Mouse (Mus musculus) ES-Bruce4 (cell line): ENCODE data around the gene Ythdf2. TPM values are rescaled to one million over a fixed set of nuclear protein-coding genes. Genes with fewer than 3 reads are reported as not detected.
A peak's percentile ranks its signal among the peaks of the same experiment; 100 is the strongest.

Experiments used
- H3K27ac ChIP-seq: 2 replicates; pipeline ENCODE4 v1.5.1; 2012; ENCODE audit warnings: low read length, inconsistent platforms; ENCODE audit not compliant: insufficient read depth
- H3K27me3 ChIP-seq: 2 replicates; pipeline ENCODE4 v1.6.1; 2012; ENCODE audit warnings: mild to moderate bottlenecking, low read length, inconsistent platforms; ENCODE audit not compliant: control insufficient read depth, poor library complexity, insufficient read depth, severe bottlenecking
- H3K36me3 ChIP-seq: 2 replicates; pipeline ENCODE4 v1.6.1; 2012; ENCODE audit warnings: inconsistent platforms, mild to moderate bottlenecking, low read length, moderate library complexity; ENCODE audit not compliant: control insufficient read depth, poor library complexity, insufficient read depth, severe bottlenecking
- H3K4me1 ChIP-seq: one replicate; pipeline ENCODE4 v1.8.1; 2011; ENCODE audit warnings: low read length; ENCODE audit not compliant: control insufficient read depth, insufficient read depth
- H3K4me3 ChIP-seq: 2 replicates; pipeline ENCODE4 v1.5.1; 2011; ENCODE audit warnings: low read depth, mild to moderate bottlenecking, low read length
- H3K9ac ChIP-seq: 2 replicates; pipeline ENCODE4 v1.6.1; 2012; ENCODE audit warnings: low read depth, mild to moderate bottlenecking, inconsistent platforms; ENCODE audit not compliant: poor library complexity, severe bottlenecking
- H3K9me3 ChIP-seq: replicated peaks from 2 replicates; pipeline ENCODE4 v1.6.1; 2012; ENCODE audit warnings: mild to moderate bottlenecking, low read length, inconsistent platforms; ENCODE audit not compliant: control insufficient read depth, poor library complexity, insufficient read depth, severe bottlenecking
- CTCF ChIP-seq: IDR thresholded peaks from one replicate; pipeline ENCODE4 v1.8.1; 2011; ENCODE audit warnings: low read depth, low read length
- EP300 ChIP-seq: IDR thresholded peaks from 2 replicates; pipeline ENCODE4 v1.6.1; 2011; ENCODE audit warnings: low read depth, low read length; ENCODE audit not compliant: insufficient read depth
- POLR2A ChIP-seq: IDR thresholded peaks from one replicate; pipeline ENCODE4 v1.8.1; 2011; ENCODE audit warnings: low read length; ENCODE audit not compliant: insufficient read depth
- polyA plus RNA-seq: library from polyadenylated mRNA; stranded (reverse); fragments of >200 nt; gene quantifications from 2 replicates; pipeline ENCODE4 v1.2.4, GENCODE M21; 2011; ENCODE audit warnings: low read depth; ENCODE audit not compliant: missing spikeins, insufficient read depth, insufficient read length

Ythdf2 gene
- polyA plus RNA-seq, 1 experiment: 88.7 TPM

DNA sequence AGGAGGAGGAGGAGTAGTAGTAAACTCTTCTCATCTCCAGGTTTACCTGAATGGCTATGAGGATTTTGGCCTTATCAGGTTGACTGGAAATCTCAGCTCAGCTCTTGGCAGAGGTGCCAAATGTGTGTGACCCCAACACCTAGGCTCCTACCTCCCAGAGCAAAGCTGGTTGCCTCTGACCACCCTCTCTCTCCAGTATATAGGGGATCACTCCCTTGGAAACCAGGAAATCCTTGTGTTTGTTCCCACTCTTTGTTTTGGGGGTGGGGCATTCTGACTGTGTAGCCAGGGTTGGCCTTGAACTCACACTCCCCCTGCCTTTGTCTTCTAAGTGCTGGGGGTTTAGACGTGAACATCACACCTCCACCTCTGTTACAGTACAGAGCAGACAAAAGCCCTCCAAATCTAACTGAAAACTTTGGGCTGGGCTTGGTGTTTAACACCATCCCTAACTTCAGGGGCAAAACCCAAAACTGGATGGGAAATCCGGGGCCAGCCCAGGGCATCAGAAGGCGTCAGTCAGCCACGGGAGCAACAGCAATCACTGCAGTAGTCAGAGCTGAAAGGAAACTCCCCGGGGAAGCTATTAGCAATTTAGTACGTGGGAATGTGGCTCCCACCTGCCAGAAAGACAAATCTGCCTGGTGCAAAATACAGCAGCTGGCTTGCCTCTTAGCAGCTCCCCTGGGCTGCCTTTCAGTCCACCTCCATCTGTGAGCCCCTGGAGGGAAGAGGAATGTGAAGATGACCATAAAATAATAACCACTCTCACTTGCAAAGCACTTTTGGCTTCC lies 57.0 kb downstream of the Ythdf2 start:
- Histone ChIP-seq H3K9ac (no peak overlapping the region), H3K9me3 (no peaks in the 10 kb centered on the region), H3K27ac (0 out of 2 replicates have a peak overlapping the region, but pooled peaks have one; percentile 2), H3K4me1 (no peaks in the 10 kb centered on the region), H3K4me3 (no peak overlapping the region), H3K36me3 (no peaks in the 10 kb centered on the region), H3K27me3 (no peaks in the 10 kb centered on the region)
- no peak for TF ChIP-seq POLR2A
- TF ChIP-seq EP300: no peak
- TF ChIP-seq CTCF: no peak

DNA sequence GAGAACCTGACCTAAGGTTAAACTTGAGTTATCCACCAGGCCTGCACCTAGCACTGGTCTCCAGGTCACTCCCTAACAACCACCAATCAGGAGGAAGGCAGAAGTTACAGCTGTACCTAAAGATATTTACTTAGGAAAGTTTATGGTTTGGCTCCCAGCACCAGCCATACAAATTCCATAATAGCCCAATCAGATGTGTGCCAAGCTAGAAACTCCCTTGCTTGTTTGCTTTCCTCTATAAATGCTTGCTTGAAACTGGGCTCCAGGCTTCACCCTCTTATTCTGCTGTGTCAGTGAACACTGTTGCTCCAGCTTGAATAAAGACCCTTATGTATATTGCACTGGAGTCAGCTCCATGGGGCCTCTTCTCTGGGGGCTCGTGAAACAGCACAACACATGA lies 60.4 kb downstream of the Ythdf2 start:
- Histone ChIP-seq H3K9me3 (no peaks in the 10 kb centered on the region), H3K4me1 (no peaks in the 10 kb centered on the region), H3K27me3 (no peaks in the 10 kb centered on the region), H3K36me3 (no peaks in the 10 kb centered on the region), H3K9ac (no peak overlapping the region), H3K27ac (no peak overlapping the region), H3K4me3 (no peak overlapping the region)
- no peak for TF ChIP-seq CTCF
- no peak for TF ChIP-seq POLR2A
- TF ChIP-seq EP300: no peak

DNA sequence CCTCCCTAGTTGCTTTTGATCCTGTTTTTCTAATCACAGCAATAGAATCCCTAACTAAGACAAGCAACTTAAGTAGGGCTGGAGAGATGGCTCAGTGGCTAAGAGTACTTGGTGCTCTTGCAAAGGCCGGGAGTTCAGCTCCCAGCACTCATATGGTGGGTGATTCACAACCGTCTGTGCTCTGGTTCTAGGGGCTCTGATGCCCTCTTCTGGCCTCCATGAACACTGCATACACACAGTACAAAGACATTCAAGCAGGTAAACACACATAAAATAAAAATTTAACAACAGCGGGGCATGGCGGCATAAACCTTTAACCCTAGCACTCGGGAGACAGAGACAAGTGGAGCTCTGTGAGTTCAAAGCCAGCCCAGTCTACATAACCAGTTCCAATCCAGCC lies 65.9 kb downstream of the Ythdf2 start:
- no peaks in the 10 kb centered on the region for H3K9me3 ChIP-seq
- no peaks in the 10 kb centered on the region for H3K36me3 ChIP-seq
- H3K27me3 ChIP-seq: peaks cover 3% of the 10 kb centered on the region; the same call in 1 of the 2 replicates

DNA sequence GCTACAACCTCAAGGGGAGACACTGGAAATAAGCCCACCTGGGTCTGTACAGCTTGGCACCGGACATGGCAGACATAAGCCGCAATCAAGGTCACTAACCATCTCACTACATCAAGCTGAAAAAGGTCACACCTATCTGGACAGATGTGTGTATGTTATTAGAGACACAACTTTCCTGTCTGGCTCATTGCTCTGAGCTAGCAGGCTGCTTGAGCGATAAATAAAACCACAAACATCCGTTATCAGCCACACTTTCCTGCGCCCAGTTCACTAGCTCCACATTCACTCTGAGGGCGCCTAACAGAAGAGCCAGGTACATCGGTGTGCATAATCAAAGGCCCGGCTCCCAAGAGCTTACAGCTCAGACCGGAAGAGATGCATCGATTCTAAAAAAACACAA lies 67.0 kb downstream of the Ythdf2 start:
- TF ChIP-seq CTCF: no peak
- no peak for TF ChIP-seq EP300
- no peak for TF ChIP-seq POLR2A
- H3K27me3 ChIP-seq: peaks cover 3% of the 10 kb centered on the region; the same call in 1 of the 2 replicates
- H3K9ac ChIP-seq: peak overlapping the region; percentile 67
- no peaks in the 10 kb centered on the region for H3K36me3 ChIP-seq
- no peaks in the 10 kb centered on the region for H3K4me1 ChIP-seq
- H3K27ac ChIP-seq: no peak overlapping the region
- H3K4me3 ChIP-seq: peak overlapping the region; percentile 56; the same call in 1 of the 2 replicates
- H3K9me3 ChIP-seq: no peaks in the 10 kb centered on the region

More for the DNA sequence above, 65.9 kb downstream of the Ythdf2 start:
- Histone ChIP-seq H3K27ac (no peak overlapping the region), H3K9ac (no peak overlapping the region), H3K4me1 (no peaks in the 10 kb centered on the region), H3K4me3 (no peak overlapping the region)
- TF ChIP-seq CTCF (peak; percentile 64), EP300 (no peak)

DNA sequence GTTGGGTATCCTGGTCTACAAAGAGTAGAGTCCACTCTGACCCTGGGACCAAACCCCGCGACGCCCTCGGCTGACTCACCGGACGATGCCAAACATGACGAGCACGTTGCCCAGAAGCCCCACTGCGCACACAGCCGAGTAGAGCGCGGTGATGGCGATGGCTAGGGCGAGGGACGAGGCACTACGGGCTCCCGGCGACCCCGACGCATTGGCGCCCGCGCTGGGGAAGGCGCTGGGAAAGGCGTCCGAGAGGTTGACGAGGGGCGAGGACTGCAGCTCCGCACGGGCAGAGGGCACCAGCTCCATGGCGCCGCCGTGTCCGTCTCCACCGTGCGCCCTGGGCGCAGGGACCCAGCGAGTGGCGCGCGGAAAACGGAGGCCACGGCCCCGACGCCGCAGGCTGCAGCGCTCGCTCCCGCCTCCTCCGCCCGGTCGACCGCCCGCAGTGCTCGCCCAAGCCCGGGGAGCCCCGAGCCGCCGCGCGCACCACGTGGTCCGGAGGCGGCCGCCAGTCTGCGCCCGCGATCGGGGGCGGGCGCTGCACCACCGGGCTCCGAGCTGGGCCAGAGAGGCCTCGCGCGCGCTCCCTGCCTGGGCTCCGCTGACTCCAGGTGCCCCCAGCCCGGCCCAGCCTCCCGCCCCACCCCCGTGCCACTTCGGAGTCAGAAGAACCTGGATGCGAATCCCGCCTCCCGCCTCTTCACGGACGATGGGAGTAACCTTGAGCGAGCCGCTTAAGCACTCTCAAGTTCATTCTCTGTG lies 67.8 kb downstream of the Ythdf2 start, which contains the start of gene Oprd1:
Gene Oprd1 (minus strand): TSS at position 407 of the 762 bp plus-strand sequence.
- Histone ChIP-seq H3K9ac (peak within 1 kb of the TSS; percentile 67), H3K27me3 (peaks cover 3% of the 10 kb centered on the region; the same call in 1 of the 2 replicates), H3K4me3 (peak within 1 kb of the TSS; percentile 56), H3K36me3 (no peaks in the 10 kb centered on the region), H3K4me1 (no peaks in the 10 kb centered on the region), H3K27ac (no peak within 1 kb of the TSS), H3K9me3 (no peaks in the 10 kb centered on the region)
- no peak for TF ChIP-seq POLR2A
- TF ChIP-seq CTCF: no peak
- no peak for TF ChIP-seq EP300

DNA sequence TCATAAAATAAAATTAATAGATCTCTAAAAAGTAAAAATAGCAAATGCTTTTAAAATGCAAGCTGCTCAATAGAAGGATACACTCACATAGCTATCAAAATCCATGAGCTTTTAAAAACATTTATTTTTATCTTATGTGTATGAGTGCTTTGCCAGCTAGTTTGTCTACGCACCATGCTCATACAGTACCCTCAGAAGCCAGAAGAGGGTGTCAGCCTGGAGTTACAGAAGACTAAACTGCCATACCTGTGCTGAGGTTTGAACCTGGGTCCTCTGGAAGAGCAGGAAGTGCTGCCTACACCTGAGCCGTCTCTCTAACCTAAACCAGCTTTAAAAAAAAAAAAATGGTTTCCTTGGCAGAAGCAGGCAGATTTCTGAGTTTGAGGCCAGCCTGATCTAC lies 73.5 kb downstream of the Ythdf2 start:
- H3K4me3 ChIP-seq: no peak overlapping the region
- H3K9me3 ChIP-seq: no peaks in the 10 kb centered on the region
- peaks cover 2% of the 10 kb centered on the region for H3K4me1 ChIP-seq
- no peak for TF ChIP-seq EP300
- TF ChIP-seq CTCF: no peak
- TF ChIP-seq POLR2A: no peak
- H3K27me3 ChIP-seq: no peaks in the 10 kb centered on the region
- H3K27ac ChIP-seq: no peak overlapping the region
- H3K9ac ChIP-seq: no peak overlapping the region
- H3K36me3 ChIP-seq: no peaks in the 10 kb centered on the region
